Mouse (Mus musculus) spleen, adult 2 months (tissue): ENCODE results near the gene Utp11.

Source experiments
- CTCF ChIP-seq: fragments of 200-500 bp; IDR thresholded peaks from 2 replicates; pipeline ENCODE4 v1.5.1; 2011; ENCODE audit warnings: mild to moderate bottlenecking, inconsistent platforms; ENCODE audit not compliant: insufficient read depth, insufficient read length, insufficient replicate concordance; ENCODE audit errors: extremely low read depth
- POLR2A ChIP-seq: fragments of 200-500 bp; IDR thresholded peaks from 2 replicates; pipeline ENCODE4 v1.6.1; 2011; ENCODE audit warnings: low read depth, low read length, inconsistent platforms

GRCm38 (mm10) chr4:124652886-124653285 lies 40.5 kb downstream of the Utp11 start:
- TF ChIP-seq POLR2A (no peak), CTCF (no peak)
